Mouse (Mus musculus) heart, embryonic 14.5 days (tissue): ENCODE results near the gene Sox5. TPM values are rescaled to one million over a fixed set of nuclear protein-coding genes. Genes with fewer than 3 reads are reported as not detected.

ENCODE experiments used
- ATAC-seq: fragments of 200-750 bp; cut with Nextera tagmentation; 2 replicates; pipeline ENCODE4 v1.8.0; 2017; ENCODE audit warnings: low read depth, moderate TSS enrichment; ENCODE audit not compliant: insufficient number of reproducible peaks, insufficient read depth, low FRiP score
- H3K27ac ChIP-seq, 2 experiments: fragments of 200-500 bp in 1 of 2; fragments of 300-500 bp in 1 of 2; sonication (generic) in 1 of 2; replicated peaks in 1 of 2; 2 replicates each; pipeline ENCODE4 v1.5.1; 2012 to 2014; ENCODE audit warnings: low read depth in 2 of 2, low read length in 2 of 2, control low read depth in 1 of 2, mild to moderate bottlenecking in 1 of 2, mixed read lengths in 1 of 2; ENCODE audit not compliant: control insufficient read depth in 1 of 2, insufficient read depth in 1 of 2
- H3K27me3 ChIP-seq: fragments of 300-500 bp; sonication (generic); 2 replicates; pipeline ENCODE4 v1.6.1; 2014; ENCODE audit warnings: mild to moderate bottlenecking, low read length, control low read depth; ENCODE audit not compliant: control insufficient read depth, insufficient read depth
- H3K36me3 ChIP-seq: fragments of 300-500 bp; sonication (generic); 2 replicates; pipeline ENCODE4 v1.6.1; 2014; ENCODE audit warnings: mild to moderate bottlenecking, control low read depth, low read length, mixed read lengths; ENCODE audit not compliant: control insufficient read depth, insufficient read depth
- H3K4me1 ChIP-seq, 2 experiments: fragments of 200-500 bp in 1 of 2; fragments of 300-500 bp in 1 of 2; sonication (generic) in 1 of 2; 2 replicates each; pipeline ENCODE4 v1.6.1; 2012 to 2014; ENCODE audit warnings: low read length in 2 of 2, control low read depth in 1 of 2, mixed read lengths in 1 of 2; ENCODE audit not compliant: control insufficient read depth in 2 of 2, insufficient read depth in 2 of 2
- H3K4me2 ChIP-seq: fragments of 300-500 bp; sonication (generic); 2 replicates; pipeline ENCODE4 v1.6.1; 2014; ENCODE audit warnings: mild to moderate bottlenecking, low read length
- H3K4me3 ChIP-seq, 2 experiments: fragments of 200-500 bp in 1 of 2; fragments of 300-500 bp in 1 of 2; sonication (generic) in 1 of 2; 2 replicates each; pipeline ENCODE4 v1.5.1; 2012 to 2014; ENCODE audit warnings: low read length in 2 of 2, mild to moderate bottlenecking in 2 of 2, control low read depth in 1 of 2, low read depth in 1 of 2, moderate library complexity in 1 of 2; ENCODE audit not compliant: control insufficient read depth in 1 of 2, insufficient read depth in 1 of 2
- H3K9ac ChIP-seq: fragments of 300-500 bp; sonication (generic); 2 replicates; pipeline ENCODE4 v1.6.1; 2014; ENCODE audit warnings: mild to moderate bottlenecking, low read length
- H3K9me3 ChIP-seq: fragments of 300-500 bp; sonication (generic); 2 replicates; pipeline ENCODE4 v1.6.1; 2016; ENCODE audit warnings: low read length, control low read depth; ENCODE audit not compliant: control insufficient read depth
- WGBS: fragments of 180-500 bp; shearing (Covaris S2); extraction: QIAGEN DNeasy Blood & Tissue Kit; methylation state at CpG from one replicate; pipeline ENCODE4 v1.1.7; 2014; 5-methylcytosine and 5-hydroxymethylcytosine counted together
- polyA plus RNA-seq: library from polyadenylated mRNA; unstranded; fragments of >200 nt; fragmentation: Nextera tagmentation; extraction: Ambion mirVana; gene quantifications from 2 replicates; pipeline ENCODE4 v1.2.1, GENCODE M21; 2014

The Sox5 gene
- polyA plus RNA-seq, 1 experiment from 2014 or later: 10.6 TPM

GRCm38 (mm10) chr6:144271326-144271725 lies 510.5 kb downstream of the Sox5 start:
- Histone ChIP-seq H3K27me3 (no peaks in the 10 kb centered on the region), H3K4me3 (no peak overlapping the region), H3K27ac (no peak overlapping the region), H3K4me2 (no peak overlapping the region), H3K9me3 (no peaks in the 10 kb centered on the region), H3K9ac (no peak overlapping the region), H3K4me1 (no peaks in the 10 kb centered on the region), H3K36me3 (no peaks in the 10 kb centered on the region)
- ATAC-seq: no peak
- WGBS: 85% methylated on average over 2 of the region's 2 CpGs

GRCm38 (mm10) chr6:144270306-144270705 lies 511.5 kb downstream of the Sox5 start:
- Histone ChIP-seq H3K9ac (no peak overlapping the region), H3K4me2 (no peak overlapping the region), H3K27me3 (no peaks in the 10 kb centered on the region), H3K36me3 (no peaks in the 10 kb centered on the region), H3K4me3 (no peak overlapping the region), H3K4me1 (no peaks in the 10 kb centered on the region), H3K27ac (no peak overlapping the region), H3K9me3 (no peaks in the 10 kb centered on the region)
- 70% methylated on average over 3 of the region's 3 CpGs for WGBS
- no peak for ATAC-seq

- no peak overlapping the region for H3K4me2 ChIP-seq
- no peaks in the 10 kb centered on the region for H3K27me3 ChIP-seq
- no peaks in the 10 kb centered on the region for H3K4me1 ChIP-seq
- H3K9ac ChIP-seq: no peak overlapping the region
- H3K9me3 ChIP-seq: no peaks in the 10 kb centered on the region
- ATAC-seq: no peak
- H3K27ac ChIP-seq: no peak overlapping the region
- 75% methylated on average over 4 of the region's 4 CpGs for WGBS
- no peaks in the 10 kb centered on the region for H3K36me3 ChIP-seq
- no peak overlapping the region for H3K4me3 ChIP-seq
These were observed 512.1 kb downstream of the Sox5 start for GRCm38 (mm10) chr6:144269666-144270065.

- no peak for ATAC-seq
- no peak overlapping the region for H3K4me2 ChIP-seq
- H3K27ac ChIP-seq: no peak overlapping the region
- 77% methylated on average over 5 of the region's 5 CpGs for WGBS
- no peak overlapping the region for H3K4me3 ChIP-seq
- H3K9me3 ChIP-seq: no peaks in the 10 kb centered on the region
- H3K4me1 ChIP-seq: no peaks in the 10 kb centered on the region
- H3K9ac ChIP-seq: no peak overlapping the region
- no peaks in the 10 kb centered on the region for H3K27me3 ChIP-seq
- H3K36me3 ChIP-seq: no peaks in the 10 kb centered on the region
These were observed 516.0 kb downstream of the Sox5 start for GRCm38 (mm10) chr6:144265752-144266151.

GRCm38 (mm10) chr6:144265004-144265403 lies 516.8 kb downstream of the Sox5 start:
- WGBS: 71% methylated on average over 7 of the region's 7 CpGs
- Histone ChIP-seq H3K36me3 (no peaks in the 10 kb centered on the region), H3K27ac (no peak overlapping the region), H3K4me1 (no peaks in the 10 kb centered on the region), H3K9me3 (no peaks in the 10 kb centered on the region), H3K4me2 (no peak overlapping the region), H3K4me3 (no peak overlapping the region), H3K27me3 (no peaks in the 10 kb centered on the region), H3K9ac (no peak overlapping the region)
- ATAC-seq: no peak

GRCm38 (mm10) chr6:144264320-144264915 lies 517.4 kb downstream of the Sox5 start:
- H3K4me2 ChIP-seq: no peak overlapping the region
- WGBS: 53% methylated on average over 16 of the region's 16 CpGs
- no peak for ATAC-seq

GRCm38 (mm10) chr6:144256500-144256899 lies 525.3 kb downstream of the Sox5 start:
- Histone ChIP-seq H3K4me1 (no peaks in the 10 kb centered on the region), H3K36me3 (no peaks in the 10 kb centered on the region), H3K4me3 (no peak overlapping the region), H3K27ac (no peak overlapping the region), H3K9me3 (no peaks in the 10 kb centered on the region), H3K27me3 (no peaks in the 10 kb centered on the region; the same call in 1 of the 2 replicates), H3K4me2 (no peak overlapping the region), H3K9ac (no peak overlapping the region)
- ATAC-seq: no peak
- 64% methylated on average over 8 of the region's 8 CpGs for WGBS

More at GRCm38 (mm10) chr6:144264320-144264915, 517.4 kb downstream of the Sox5 start:
- Histone ChIP-seq H3K4me1 (no peaks in the 10 kb centered on the region), H3K4me3 (no peak overlapping the region), H3K27ac (no peak overlapping the region), H3K9me3 (no peaks in the 10 kb centered on the region), H3K27me3 (no peaks in the 10 kb centered on the region), H3K9ac (no peak overlapping the region), H3K36me3 (no peaks in the 10 kb centered on the region)

- Histone ChIP-seq H3K27me3 (no peaks in the 10 kb centered on the region; the same call in 1 of the 2 replicates), H3K9me3 (no peaks in the 10 kb centered on the region), H3K27ac (no peak overlapping the region), H3K4me1 (peaks cover 0 to 5% of the 10 kb centered on the region in 2 experiments; a peak in 2 of 4 replicates), H3K4me2 (no peak overlapping the region), H3K36me3 (no peaks in the 10 kb centered on the region), H3K4me3 (no peak overlapping the region), H3K9ac (no peak overlapping the region)
- WGBS: 79% methylated on average over 7 of the region's 7 CpGs
- ATAC-seq: no peak
These were observed 529.5 kb downstream of the Sox5 start for GRCm38 (mm10) chr6:144252191-144252718.
